Mouse (Mus musculus) kidney, embryonic 16.5 days (tissue): ENCODE results near the gene Rps3a1. TPM values are rescaled to one million over a fixed set of nuclear protein-coding genes. Genes with fewer than 3 reads are reported as not detected.
"Not testable (repeated sequence)": the region's sequence is repeated elsewhere in the genome, so short reads cannot be mapped to it uniquely, and the experiment has no call there.

Experiments
- ATAC-seq: fragments of 200-750 bp; cut with Nextera tagmentation; 2 replicates; pipeline ENCODE4 v1.8.0; 2017; ENCODE audit warnings: moderate TSS enrichment; ENCODE audit not compliant: low FRiP score, low TSS enrichment
- H3K27ac ChIP-seq: fragments of 300-500 bp; sonication (generic); 2 replicates; pipeline ENCODE4 v1.5.1; 2014; ENCODE audit warnings: low read length
- H3K27me3 ChIP-seq: fragments of 300-500 bp; sonication (generic); 2 replicates; pipeline ENCODE4 v1.6.1; 2014; ENCODE audit warnings: low read length, control low read depth, mixed read lengths; ENCODE audit not compliant: insufficient read depth
- H3K36me3 ChIP-seq: fragments of 300-500 bp; sonication (generic); 2 replicates; pipeline ENCODE4 v1.6.1; 2014; ENCODE audit warnings: low read length, control low read depth, mixed read lengths; ENCODE audit not compliant: insufficient read depth
- H3K4me1 ChIP-seq: fragments of 300-500 bp; sonication (generic); 2 replicates; pipeline ENCODE4 v1.6.1; 2014; ENCODE audit warnings: low read length, control low read depth, mixed read lengths; ENCODE audit not compliant: insufficient read depth
- H3K4me2 ChIP-seq: fragments of 300-500 bp; sonication (generic); replicated peaks from 2 replicates; pipeline ENCODE4 v1.6.1; 2014; ENCODE audit warnings: low read depth, low read length
- H3K4me3 ChIP-seq: fragments of 300-500 bp; sonication (generic); 2 replicates; pipeline ENCODE4 v1.5.1; 2014; ENCODE audit warnings: mild to moderate bottlenecking, low read length
- H3K9ac ChIP-seq: fragments of 300-500 bp; sonication (generic); replicated peaks from 2 replicates; pipeline ENCODE4 v1.6.1; 2014; ENCODE audit warnings: low read length
- H3K9me3 ChIP-seq: fragments of 300-500 bp; sonication (generic); 2 replicates; pipeline ENCODE4 v1.6.1; 2016; ENCODE audit warnings: low read length, control low read depth
- WGBS: fragments of 180-500 bp; shearing (Covaris S2); extraction: QIAGEN DNeasy Blood & Tissue Kit; methylation state at CpG from one replicate; pipeline ENCODE4 v1.1.7; 2014; 5-methylcytosine and 5-hydroxymethylcytosine counted together
- polyA plus RNA-seq: library from polyadenylated mRNA; unstranded; fragments of >200 nt; fragmentation: Nextera tagmentation; extraction: Ambion mirVana; gene quantifications from 2 replicates; pipeline ENCODE4 v1.2.1, GENCODE M21; 2015

The Rps3a1 gene
- polyA plus RNA-seq, 1 experiment from 2014 or later, result 1,116 TPM

DNA sequence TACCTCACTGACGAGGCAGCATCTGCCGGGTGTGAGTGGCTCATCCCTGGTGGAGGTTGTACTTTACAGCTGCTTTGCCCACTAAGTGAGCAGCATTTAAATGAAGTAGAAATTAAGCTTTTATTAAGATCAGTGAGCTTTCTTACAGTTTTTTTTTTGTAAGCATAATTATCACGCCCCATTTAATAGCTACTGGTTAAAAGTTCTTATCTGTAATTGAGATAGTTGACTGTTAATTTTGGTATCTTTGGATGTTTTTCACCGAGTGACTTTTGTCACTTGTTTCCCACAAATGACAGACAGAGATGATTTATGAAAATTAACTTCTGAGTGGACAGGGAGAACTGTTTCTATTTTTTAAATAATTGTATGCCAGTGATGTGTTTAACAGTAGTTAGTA is 37.6 kb downstream of the Rps3a1 start:
- H3K9ac ChIP-seq, result no peak overlapping the region
- no peaks in the 10 kb centered on the region for H3K9me3 ChIP-seq
- H3K27ac ChIP-seq, result no peak overlapping the region
- H3K4me1 ChIP-seq, result peaks cover 1% of the 10 kb centered on the region; the same call in 1 of the 2 replicates
- H3K4me3 ChIP-seq, result no peak overlapping the region
- WGBS, result 84% methylated on average over 4 of the region's 4 CpGs
- ATAC-seq, result no peak
- no peak overlapping the region for H3K4me2 ChIP-seq
- no peaks in the 10 kb centered on the region for H3K27me3 ChIP-seq
- peaks cover 10% of the 10 kb centered on the region for H3K36me3 ChIP-seq

DNA sequence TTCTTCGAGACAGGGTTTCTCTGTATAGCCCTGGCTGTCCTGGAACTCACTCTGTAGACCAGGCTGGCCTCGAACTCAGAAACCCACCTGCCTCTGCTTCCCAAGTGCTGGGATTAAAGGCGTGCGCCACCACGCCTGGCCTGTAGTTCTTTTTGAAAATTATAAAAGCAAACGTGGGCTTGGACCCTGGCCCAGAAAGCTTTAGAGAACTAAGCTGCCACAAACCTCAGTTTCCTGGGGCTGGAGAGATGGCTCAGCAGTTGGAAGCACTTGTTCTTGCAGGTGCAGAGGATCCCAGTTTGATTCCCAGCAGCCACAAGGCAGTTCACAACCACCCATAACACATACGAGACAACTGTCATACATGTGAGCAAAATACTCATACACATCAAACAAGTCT is 38.1 kb downstream of the Rps3a1 start:
- not testable (repeated sequence) for H3K27me3 ChIP-seq, H3K9me3 ChIP-seq, H3K4me1 ChIP-seq, H3K27ac ChIP-seq, H3K9ac ChIP-seq, ATAC-seq, H3K4me3 ChIP-seq, H3K4me2 ChIP-seq
- 91% methylated on average over 7 of the region's 7 CpGs for WGBS
- H3K36me3 ChIP-seq, result peaks cover 14% of the 10 kb centered on the region

DNA sequence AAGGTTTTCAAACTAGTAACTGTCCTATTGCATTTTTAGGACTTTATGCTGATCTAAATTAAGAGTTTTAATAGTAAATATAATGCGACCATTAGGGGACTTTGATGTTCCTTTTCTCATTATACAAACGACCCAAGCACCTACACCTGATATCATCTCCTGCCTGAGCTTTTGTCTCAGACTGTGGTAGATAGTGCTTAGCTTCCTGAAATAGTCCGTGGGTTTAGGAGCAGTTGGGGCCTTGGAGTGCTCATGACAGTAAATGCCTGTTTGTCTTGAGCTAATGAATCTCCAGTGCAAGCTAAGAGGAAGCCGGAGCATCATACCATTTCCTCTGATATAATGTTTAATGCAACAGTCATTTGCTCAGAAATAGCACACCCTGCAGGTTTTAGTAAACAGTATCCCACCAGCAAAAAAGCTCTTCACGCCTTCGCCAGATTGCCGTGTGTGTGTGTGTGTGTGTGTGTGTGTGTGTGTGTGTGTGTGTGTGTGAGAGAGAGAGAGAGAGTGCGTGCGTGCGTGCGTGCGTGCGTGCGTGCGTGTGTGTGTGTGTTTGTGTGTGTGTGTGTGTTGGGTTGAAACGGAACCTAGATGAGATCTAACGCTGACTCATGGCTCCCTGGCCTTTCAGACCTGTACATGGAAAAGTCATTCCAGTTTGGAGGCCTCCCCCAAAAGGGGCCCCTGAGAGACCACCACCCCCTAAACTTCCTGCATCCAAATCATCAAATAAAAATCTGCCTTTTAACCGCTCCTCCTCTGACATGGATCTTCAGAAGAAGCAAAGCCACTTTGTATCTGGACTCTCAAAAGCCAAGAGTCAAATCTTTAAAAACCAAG is 38.8 kb downstream of the Rps3a1 start:
- Histone ChIP-seq H3K27ac (no peak overlapping the region), H3K27me3 (no peaks in the 10 kb centered on the region), H3K36me3 (peaks cover 19% of the 10 kb centered on the region), H3K4me3 (no peak overlapping the region), H3K4me2 (no peak overlapping the region), H3K4me1 (no peaks in the 10 kb centered on the region), H3K9ac (no peak overlapping the region), H3K9me3 (no peaks in the 10 kb centered on the region)
- WGBS, result 77% methylated on average over 18 of the region's 18 CpGs
- ATAC-seq, result no peak

DNA sequence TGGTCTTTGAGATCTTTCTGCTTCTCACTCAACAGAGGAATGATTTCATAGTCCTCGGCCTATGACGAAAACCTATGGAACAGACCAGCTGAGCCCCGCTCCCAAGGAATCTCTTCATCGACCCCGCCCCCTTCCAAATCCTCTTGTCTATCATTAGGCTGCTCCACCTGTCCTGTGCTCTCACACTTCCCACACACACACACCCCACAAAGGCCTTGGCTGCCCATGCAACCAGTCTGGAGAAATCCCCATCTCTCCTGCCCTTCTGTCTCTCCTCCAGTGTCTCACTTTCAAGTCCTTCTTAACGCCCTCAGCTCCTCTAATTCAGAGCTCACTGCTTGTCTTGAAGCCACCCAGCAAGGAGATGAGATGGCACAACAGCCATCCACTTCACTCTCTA is 40.5 kb downstream of the Rps3a1 start:
- no peaks in the 10 kb centered on the region for H3K9me3 ChIP-seq
- no peaks in the 10 kb centered on the region for H3K27me3 ChIP-seq
- WGBS, result 91% methylated on average over 6 of the region's 6 CpGs
- H3K4me2 ChIP-seq, result no peak overlapping the region
- peaks cover 21% of the 10 kb centered on the region for H3K36me3 ChIP-seq
- no peak for ATAC-seq
- no peaks in the 10 kb centered on the region for H3K4me1 ChIP-seq
- no peak overlapping the region for H3K4me3 ChIP-seq
- no peak overlapping the region for H3K27ac ChIP-seq
- H3K9ac ChIP-seq, result no peak overlapping the region

DNA sequence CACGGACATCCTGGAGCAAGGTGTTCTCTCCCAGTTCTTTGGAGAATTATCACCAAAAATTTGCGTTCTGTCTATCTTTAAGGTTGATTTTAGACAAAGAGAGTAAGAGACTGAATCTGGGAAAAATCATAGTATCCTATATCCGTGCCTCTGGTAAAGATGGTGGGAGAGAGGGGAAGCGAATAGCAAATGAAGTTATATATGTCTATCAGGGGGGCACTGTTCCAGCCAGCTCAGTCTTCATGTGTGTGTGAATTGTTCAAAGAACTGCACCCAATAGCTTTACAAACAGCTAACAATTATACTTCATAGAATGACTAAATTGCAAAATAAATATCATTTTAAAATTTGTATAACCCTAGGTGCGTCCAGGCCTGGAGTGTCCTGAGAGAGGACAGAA is 48.6 kb downstream of the Rps3a1 start:
- no peak overlapping the region for H3K4me3 ChIP-seq
- H3K36me3 ChIP-seq, result peaks cover 16% of the 10 kb centered on the region
- peak overlapping the region; percentile 55; the same call in 1 of the 2 replicates for H3K27ac ChIP-seq
- H3K4me2 ChIP-seq, result no peak overlapping the region
- H3K9ac ChIP-seq, result no peak overlapping the region
- no peak for ATAC-seq
- WGBS, result 70% methylated on average over 5 of the region's 5 CpGs
- peaks cover 11% of the 10 kb centered on the region for H3K4me1 ChIP-seq
- H3K27me3 ChIP-seq, result no peaks in the 10 kb centered on the region
- H3K9me3 ChIP-seq, result no peaks in the 10 kb centered on the region

DNA sequence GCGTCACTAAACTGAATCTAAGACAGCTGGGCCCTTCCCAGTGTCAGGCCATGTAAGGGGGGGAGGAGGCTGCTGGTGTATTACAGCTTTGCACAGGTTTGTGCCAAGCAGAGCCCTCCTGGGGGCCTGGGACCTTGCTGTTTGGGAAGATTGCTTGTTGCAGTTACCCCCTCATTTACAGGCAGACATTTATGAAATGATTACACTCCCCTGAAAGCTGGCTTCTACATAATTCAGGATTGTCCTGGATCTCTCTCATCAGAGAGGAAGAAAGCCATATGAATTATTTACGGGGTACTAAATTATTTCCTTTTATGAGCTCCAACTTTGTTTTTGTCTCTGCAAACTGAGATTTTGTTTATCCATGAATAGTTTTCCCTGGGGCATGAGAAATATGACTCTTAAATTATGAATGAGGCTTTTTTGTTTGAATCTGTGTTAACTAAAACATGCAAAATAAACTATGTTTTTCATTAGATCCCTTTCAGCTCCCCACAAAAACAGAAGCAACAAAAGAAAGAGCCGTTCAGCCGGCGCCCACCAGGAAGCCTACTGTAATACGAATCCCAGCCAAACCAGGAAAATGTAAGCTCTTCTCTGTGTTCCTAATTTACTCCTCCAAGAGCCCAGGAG is 49.2 kb downstream of the Rps3a1 start:
- Histone ChIP-seq H3K9ac (no peak overlapping the region), H3K4me2 (no peak overlapping the region), H3K4me1 (peaks cover 11% of the 10 kb centered on the region), H3K27ac (peak overlapping the region; percentile 66), H3K27me3 (no peaks in the 10 kb centered on the region), H3K36me3 (peaks cover 18% of the 10 kb centered on the region), H3K9me3 (no peaks in the 10 kb centered on the region), H3K4me3 (no peak overlapping the region)
- no peak for ATAC-seq
- 24% methylated on average over 6 of the region's 6 CpGs for WGBS

Other genes starting within 250 kb of the Rps3a1 start
- 27.4 and 28.5 TPM in 2 replicates for gene Sh3d19, start 171.6 kb downstream of the Rps3a1 start, polyA plus RNA-seq
- gene Prss48, start 140.2 kb downstream of the Rps3a1 start, polyA plus RNA-seq, result 0.19 and 0.27 TPM in 2 replicates
- 6.0 and 8.0 TPM in 2 replicates for gene Lrba, start 82.0 kb upstream of the Rps3a1 start, polyA plus RNA-seq